Mouse (Mus musculus) intestine, embryonic 15.5 days (tissue): Measurements from ENCODE around the gene Hspb8. TPM values are rescaled to one million over a fixed set of nuclear protein-coding genes. Genes with fewer than 3 reads are reported as not detected.
A peak's percentile ranks its signal among the peaks of the same experiment; 100 is the strongest.

ENCODE experiments used
- ATAC-seq: fragments of 200-750 bp; cut with Nextera tagmentation; 2 replicates; pipeline ENCODE4 v1.8.0; 2017; ENCODE audit warnings: moderate TSS enrichment, moderate library complexity
- H3K27ac ChIP-seq: fragments of 300-500 bp; sonication (generic); 2 replicates; pipeline ENCODE4 v1.5.1; 2015; ENCODE audit warnings: mild to moderate bottlenecking, inconsistent platforms
- H3K27me3 ChIP-seq: fragments of 300-500 bp; sonication (generic); replicated peaks from 2 replicates; pipeline ENCODE4 v1.6.1; 2015; ENCODE audit warnings: inconsistent platforms
- H3K36me3 ChIP-seq: fragments of 300-500 bp; sonication (generic); 2 replicates; pipeline ENCODE4 v1.6.1; 2015; ENCODE audit warnings: inconsistent platforms
- H3K4me1 ChIP-seq: fragments of 300-500 bp; sonication (generic); replicated peaks from 2 replicates; pipeline ENCODE4 v1.6.1; 2015; ENCODE audit warnings: inconsistent platforms
- H3K4me2 ChIP-seq: fragments of 300-500 bp; sonication (generic); replicated peaks from 2 replicates; pipeline ENCODE4 v1.6.1; 2015; ENCODE audit warnings: mild to moderate bottlenecking, inconsistent platforms
- H3K4me3 ChIP-seq: fragments of 300-500 bp; sonication (generic); replicated peaks from 2 replicates; pipeline ENCODE4 v1.5.1; 2015; ENCODE audit warnings: inconsistent platforms
- H3K9ac ChIP-seq: fragments of 300-500 bp; sonication (generic); 2 replicates; pipeline ENCODE4 v1.6.1; 2015; ENCODE audit warnings: inconsistent platforms
- H3K9me3 ChIP-seq: fragments of 300-500 bp; sonication (generic); 2 replicates; pipeline ENCODE4 v1.6.1; 2016; ENCODE audit warnings: inconsistent platforms
- WGBS: fragments of 180-500 bp; shearing (Covaris S2); methylation state at CpG from one replicate; pipeline ENCODE4 v1.1.7; 2015; 5-methylcytosine and 5-hydroxymethylcytosine counted together
- polyA plus RNA-seq: library from polyadenylated mRNA; unstranded; fragments of >200 nt; fragmentation: Nextera tagmentation; extraction: Ambion mirVana; gene quantifications from 2 replicates; pipeline ENCODE4 v1.2.1, GENCODE M21; 2015

The Hspb8 gene
- polyA plus RNA-seq, 1 experiment from 2014 or later: 12.1 TPM

DNA sequence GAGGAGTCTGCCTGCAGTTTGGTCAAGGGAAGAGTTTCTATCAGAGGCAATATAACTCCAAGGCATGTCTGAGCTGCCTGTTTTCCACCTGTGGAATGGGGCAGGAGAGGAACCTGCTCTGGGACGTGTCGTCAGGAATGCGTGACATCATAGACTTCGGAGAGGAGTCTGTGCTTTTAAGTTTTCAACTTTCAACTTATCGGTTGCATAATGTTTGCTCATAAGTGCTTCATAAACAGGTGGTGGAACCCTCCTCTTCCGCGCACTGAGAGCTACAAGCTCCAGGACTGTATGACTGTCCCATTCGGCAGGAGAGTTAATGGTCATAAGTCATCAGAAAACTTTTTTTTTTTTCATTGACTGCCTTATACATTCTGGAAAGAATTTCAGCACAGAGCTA, 1.1 kb upstream of the Hspb8 start:
- Histone ChIP-seq H3K9ac (no peak overlapping the region), H3K36me3 (no peaks in the 10 kb centered on the region), H3K27ac (no peak overlapping the region), H3K9me3 (no peaks in the 10 kb centered on the region), H3K4me3 (no peak overlapping the region), H3K4me1 (peaks cover 26% of the 10 kb centered on the region), H3K27me3 (no peaks in the 10 kb centered on the region), H3K4me2 (no peak overlapping the region)
- 72% methylated on average over 8 of the region's 8 CpGs for WGBS
- ATAC-seq: no peak

DNA sequence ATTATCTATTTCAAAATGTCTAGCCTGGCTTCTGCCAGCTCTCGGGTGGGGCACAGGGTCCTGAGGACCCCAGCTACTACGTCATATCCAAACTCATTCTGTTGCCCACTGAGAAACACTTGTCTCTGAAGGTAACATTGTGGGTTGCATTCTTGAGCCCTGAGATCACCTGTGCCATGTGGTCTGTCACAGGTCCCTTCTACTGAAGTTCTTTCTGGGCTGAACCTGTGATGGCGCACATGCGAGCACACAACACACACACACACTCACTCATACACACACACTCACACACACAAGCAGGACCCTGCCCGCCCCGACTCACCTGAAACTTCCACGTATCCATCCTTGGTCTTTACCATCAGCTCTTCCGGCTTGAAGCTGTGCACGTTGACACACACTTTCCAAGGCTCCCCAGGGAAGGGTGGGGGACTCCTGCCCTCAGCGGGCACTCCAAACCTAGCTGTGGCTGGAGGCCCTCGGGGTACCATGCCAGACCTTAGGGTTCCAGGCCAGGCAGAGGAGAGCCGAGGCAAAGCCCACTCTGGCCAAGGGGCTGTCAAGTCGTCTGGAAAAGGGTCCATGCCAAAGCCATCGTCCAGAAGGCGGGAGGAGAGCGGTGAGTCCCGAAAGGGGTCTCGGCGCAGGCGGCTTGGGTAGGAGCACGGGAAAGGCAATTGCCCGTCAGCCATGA, 728 bp downstream of the Hspb8 start:
- peak overlapping the region; percentile 61 for H3K4me2 ChIP-seq
- H3K9me3 ChIP-seq: no peaks in the 10 kb centered on the region
- peaks cover 26% of the 10 kb centered on the region for H3K4me1 ChIP-seq
- peak overlapping the region; percentile 50; the same call in 1 of the 2 replicates for H3K9ac ChIP-seq
- H3K4me3 ChIP-seq: peak overlapping the region; percentile 34
- H3K27ac ChIP-seq: peak overlapping the region; percentile 59
- no peaks in the 10 kb centered on the region for H3K27me3 ChIP-seq
- 53% methylated on average over 22 of the region's 22 CpGs for WGBS
- no peaks in the 10 kb centered on the region for H3K36me3 ChIP-seq
- ATAC-seq: no peak

DNA sequence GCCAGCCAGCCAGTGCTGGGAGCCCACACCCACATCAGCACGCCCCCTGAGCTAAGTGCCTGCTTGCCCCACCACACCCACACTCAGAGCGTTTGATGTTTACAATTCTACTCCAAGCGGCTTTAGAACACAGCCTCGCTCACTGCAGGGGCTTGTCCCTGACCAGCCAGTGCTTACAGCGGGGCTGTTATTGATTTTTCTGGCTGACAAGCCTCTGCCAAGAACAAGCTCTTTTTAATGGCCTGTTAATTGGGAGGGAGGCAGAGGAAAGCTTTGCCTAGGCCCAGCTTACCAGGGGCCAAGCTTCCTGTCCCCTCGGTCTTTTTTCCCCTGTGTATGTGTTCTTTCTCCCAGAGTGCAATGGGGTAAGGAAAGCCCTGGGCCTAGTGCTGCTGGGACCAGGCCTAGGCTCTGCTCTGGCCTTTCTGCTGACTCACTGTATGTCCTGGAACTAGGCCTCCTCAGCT, 1.9 kb downstream of the Hspb8 start:
- H3K9ac ChIP-seq: peak overlapping the region; percentile 32; the same call in 1 of the 2 replicates

DNA sequence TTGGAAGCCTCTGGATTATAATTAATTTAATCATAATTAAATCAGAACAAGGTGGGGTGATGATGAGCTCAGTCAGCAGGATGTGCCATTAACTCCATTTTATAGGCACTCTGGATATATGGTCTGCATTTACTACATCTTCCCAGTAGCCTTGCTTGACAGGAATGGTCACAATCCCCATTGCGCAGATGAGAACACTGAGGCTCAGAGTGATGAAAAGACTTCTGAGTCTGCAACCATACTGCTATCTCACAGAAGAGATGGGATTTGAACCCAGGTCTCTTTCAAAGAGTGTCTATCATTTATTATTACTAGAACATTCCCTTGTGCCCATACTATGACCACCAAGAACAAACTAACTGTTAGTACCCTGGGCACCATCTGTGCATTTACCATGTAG, 2.5 kb downstream of the Hspb8 start:
- WGBS: 96% methylated on average over 1 of the region's 1 CpGs
- no peaks in the 10 kb centered on the region for H3K27me3 ChIP-seq
- peak overlapping the region; percentile 32; the same call in 1 of the 2 replicates for H3K9ac ChIP-seq
- H3K9me3 ChIP-seq: no peaks in the 10 kb centered on the region
- no peak overlapping the region for H3K27ac ChIP-seq
- ATAC-seq: no peak
- H3K4me3 ChIP-seq: peak overlapping the region; percentile 19
- H3K4me2 ChIP-seq: peak overlapping the region; percentile 46
- no peaks in the 10 kb centered on the region for H3K36me3 ChIP-seq
- peaks cover 31% of the 10 kb centered on the region for H3K4me1 ChIP-seq

More for the DNA sequence above, 1.9 kb downstream of the Hspb8 start:
- H3K4me1 ChIP-seq: peaks cover 29% of the 10 kb centered on the region
- H3K4me3 ChIP-seq: peak overlapping the region; percentile 19
- WGBS: 13% methylated on average over 6 of the region's 6 CpGs
- peak; percentile 74 for ATAC-seq
- no peaks in the 10 kb centered on the region for H3K36me3 ChIP-seq
- H3K4me2 ChIP-seq: peak overlapping the region; percentile 46
- peak overlapping the region; percentile 70 for H3K27ac ChIP-seq
- H3K9me3 ChIP-seq: no peaks in the 10 kb centered on the region
- H3K27me3 ChIP-seq: no peaks in the 10 kb centered on the region

DNA sequence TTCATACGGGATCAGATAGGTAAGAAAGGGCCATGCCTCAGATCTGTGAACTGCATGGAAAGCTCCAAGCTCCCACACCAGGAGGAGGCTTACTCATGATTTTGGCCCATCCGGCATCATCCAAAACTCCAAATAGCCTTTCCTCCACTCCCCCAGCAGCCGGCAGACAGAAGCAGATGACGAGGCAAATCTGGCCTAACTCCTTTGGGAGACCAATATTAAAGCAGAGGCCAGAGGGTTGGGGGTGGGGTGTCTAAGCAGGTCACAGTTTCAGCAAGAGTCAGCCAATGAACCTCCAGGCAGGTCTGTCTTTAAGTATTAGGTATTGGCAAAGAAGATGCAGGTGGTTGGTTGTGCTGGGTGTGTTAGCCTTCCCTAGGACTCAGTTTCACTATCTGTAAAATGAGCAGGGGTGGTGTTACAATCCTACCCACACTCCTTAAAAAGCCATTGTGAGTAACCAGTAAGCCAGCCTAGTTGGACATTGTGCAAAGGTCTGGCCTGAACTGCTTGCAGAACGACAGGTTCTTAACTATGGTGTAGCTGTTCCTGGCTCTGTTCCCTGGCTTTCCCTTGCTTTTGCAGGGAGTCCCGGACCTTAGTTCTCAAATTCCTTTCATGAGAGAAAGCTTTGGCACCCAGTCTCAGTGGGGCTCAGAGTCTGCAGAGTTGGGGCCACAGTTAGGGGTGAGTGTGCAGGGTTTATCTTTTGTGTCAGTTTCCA, 3.2 kb downstream of the Hspb8 start:
- Histone ChIP-seq H3K4me2 (0 out of 2 replicates have a peak overlapping the region, but pooled peaks have one; percentile 6), H3K27ac (no peak overlapping the region), H3K4me1 (peaks cover 30% of the 10 kb centered on the region), H3K4me3 (no peak overlapping the region), H3K27me3 (no peaks in the 10 kb centered on the region), H3K9ac (no peak overlapping the region), H3K36me3 (no peaks in the 10 kb centered on the region), H3K9me3 (no peaks in the 10 kb centered on the region)
- no peak for ATAC-seq
- WGBS: 67% methylated on average over 6 of the region's 6 CpGs

DNA sequence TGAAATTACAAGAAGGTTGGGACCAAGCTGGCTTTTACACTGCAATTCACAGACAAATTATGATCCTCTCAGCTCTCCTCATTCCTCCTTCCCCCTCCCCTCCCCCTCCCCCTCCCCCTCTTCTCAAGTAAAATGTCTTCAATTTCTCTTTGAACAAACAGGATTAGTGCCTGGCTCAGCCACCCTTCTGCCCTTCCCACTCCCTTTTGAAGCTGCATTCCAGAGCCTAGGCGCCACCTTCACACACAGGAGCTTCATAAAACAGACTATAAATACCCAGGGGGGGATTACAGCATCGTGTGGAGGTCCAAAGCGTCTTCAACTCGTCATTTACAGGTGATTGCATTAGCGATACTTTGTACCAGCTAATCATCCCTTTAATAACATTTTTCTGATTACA, 6.5 kb downstream of the Hspb8 start:
- H3K4me2 ChIP-seq: no peak overlapping the region
- ATAC-seq: no peak; the same call in 1 of the 2 replicates
- no peak overlapping the region for H3K4me3 ChIP-seq
- no peaks in the 10 kb centered on the region for H3K9me3 ChIP-seq
- no peaks in the 10 kb centered on the region for H3K27me3 ChIP-seq
- H3K9ac ChIP-seq: no peak overlapping the region
- WGBS: 18% methylated on average over 5 of the region's 5 CpGs
- no peaks in the 10 kb centered on the region for H3K36me3 ChIP-seq
- peaks cover 18% of the 10 kb centered on the region for H3K4me1 ChIP-seq
- H3K27ac ChIP-seq: no peak overlapping the region

DNA sequence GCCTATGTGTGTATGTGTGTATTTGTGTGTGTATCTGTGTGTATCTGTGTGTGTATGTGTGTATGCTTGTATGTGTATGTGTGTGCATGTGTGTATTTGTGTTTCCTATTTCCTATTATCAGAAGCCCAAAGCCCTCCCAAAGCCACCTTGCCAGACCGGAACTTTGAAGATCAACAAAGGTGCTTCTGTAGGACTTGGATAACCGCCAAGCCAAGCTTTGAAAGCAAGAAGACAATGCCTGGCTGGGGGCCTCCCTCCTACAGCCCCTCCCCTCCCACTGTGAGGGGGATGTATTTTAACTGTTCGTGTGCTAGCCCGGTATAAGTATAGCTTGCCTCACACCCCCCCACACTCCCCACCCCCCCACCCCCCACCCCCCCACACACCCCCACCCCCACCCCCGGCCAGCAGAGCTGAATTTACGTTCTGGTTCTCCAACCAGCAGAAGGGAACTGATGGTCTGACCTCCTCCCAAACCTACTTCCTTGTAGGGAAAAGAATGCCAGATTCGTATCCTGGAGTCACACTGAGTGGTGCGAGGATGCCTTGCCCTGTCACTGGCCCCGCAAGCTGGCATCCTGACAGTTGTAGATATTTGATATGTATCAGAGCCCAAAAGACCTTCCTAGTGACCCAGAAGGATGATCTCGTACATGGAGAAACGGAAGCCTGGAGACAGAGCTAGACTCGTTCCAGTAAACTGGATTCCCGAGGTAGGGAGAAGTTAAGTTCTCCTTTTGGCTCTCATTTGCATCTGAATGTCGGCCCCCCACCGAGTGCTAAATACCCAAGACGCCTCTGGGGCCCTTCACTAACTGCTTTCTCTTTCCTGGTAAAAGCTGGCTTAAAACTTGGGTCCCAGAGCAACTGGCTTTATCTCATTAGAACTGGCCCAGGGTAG, 12.7 kb downstream of the Hspb8 start:
- Histone ChIP-seq H3K9ac (no peak overlapping the region), H3K4me2 (no peak overlapping the region), H3K27ac (no peak overlapping the region), H3K9me3 (no peaks in the 10 kb centered on the region), H3K36me3 (no peaks in the 10 kb centered on the region), H3K4me3 (no peak overlapping the region), H3K27me3 (no peaks in the 10 kb centered on the region), H3K4me1 (peaks cover 14% of the 10 kb centered on the region; the same call in 1 of the 2 replicates)
- WGBS: 11% methylated on average over 16 of the region's 16 CpGs
- ATAC-seq: no peak

DNA sequence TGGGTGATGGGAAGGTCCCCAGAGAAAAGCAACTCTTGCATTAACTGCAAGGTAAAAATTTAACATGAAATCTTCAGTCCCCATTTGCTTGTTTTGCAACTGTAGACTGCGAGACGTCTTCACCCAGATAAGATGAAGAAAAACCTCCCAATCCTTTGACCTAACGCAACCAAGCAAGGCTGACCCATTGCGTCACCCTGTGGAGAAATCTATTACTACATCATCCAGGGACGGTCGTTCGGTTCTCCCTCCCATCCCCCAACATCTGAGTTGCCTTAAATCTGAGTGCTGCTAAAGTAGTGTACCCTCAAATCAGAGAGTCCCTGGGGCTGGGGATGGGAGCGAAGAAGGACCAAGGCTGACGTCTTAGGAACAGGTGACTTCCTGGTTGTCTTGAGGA, 13.7 kb downstream of the Hspb8 start:
- 74% methylated on average over 9 of the region's 9 CpGs for WGBS
- ATAC-seq: no peak
- Histone ChIP-seq H3K36me3 (no peaks in the 10 kb centered on the region), H3K4me1 (peaks cover 14% of the 10 kb centered on the region; the same call in 1 of the 2 replicates), H3K9ac (no peak overlapping the region), H3K4me3 (no peak overlapping the region), H3K27me3 (no peaks in the 10 kb centered on the region), H3K4me2 (no peak overlapping the region), H3K9me3 (no peaks in the 10 kb centered on the region), H3K27ac (no peak overlapping the region)

DNA sequence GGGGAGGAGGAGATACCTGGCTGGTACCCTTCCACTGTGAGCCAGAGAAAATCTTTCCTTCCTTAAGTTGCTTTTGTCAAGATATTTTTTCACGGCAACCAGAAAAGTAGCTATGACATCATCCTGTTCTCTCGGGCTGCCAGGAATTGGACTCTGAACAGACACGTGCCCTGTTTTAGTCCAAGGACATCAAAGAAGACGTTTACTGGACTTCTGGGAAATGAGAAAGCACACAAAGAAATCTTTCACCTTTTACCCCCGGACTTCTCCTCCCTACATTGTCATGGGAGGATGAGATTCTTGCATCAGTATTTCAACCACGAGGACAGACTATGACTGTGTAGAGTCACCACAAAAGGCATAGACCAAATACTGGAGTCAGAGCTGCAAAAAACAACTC, 14.7 kb downstream of the Hspb8 start:
- ATAC-seq: peak; percentile 61
- 12% methylated on average over 6 of the region's 6 CpGs for WGBS
- Histone ChIP-seq H3K9ac (no peak overlapping the region), H3K4me2 (0 out of 2 replicates have a peak overlapping the region, but pooled peaks have one; percentile 11), H3K36me3 (no peaks in the 10 kb centered on the region), H3K9me3 (no peaks in the 10 kb centered on the region), H3K27me3 (no peaks in the 10 kb centered on the region), H3K27ac (peak overlapping the region; percentile 62; the same call in 1 of the 2 replicates), H3K4me3 (no peak overlapping the region), H3K4me1 (peaks cover 14% of the 10 kb centered on the region; the same call in 1 of the 2 replicates)

DNA sequence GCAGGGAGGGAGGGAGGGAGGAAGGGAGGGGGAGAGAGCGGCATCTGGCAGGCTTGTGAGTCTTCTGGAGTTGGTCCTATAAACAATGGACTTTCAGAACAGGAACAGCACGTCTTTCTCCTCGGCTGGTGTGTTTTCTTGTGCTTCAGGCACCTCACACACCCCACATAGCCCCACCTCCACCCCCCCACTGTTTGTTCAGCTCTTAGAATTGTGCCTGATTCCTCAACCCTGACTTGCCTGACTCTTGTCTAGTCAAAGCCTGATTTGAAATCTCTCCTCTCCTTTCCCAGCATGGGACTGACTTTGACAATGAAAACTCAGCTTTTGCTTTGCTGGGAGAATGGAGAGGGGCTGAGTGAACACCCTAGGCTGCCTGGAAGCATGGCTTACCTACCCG, 15.3 kb downstream of the Hspb8 start:
- Histone ChIP-seq H3K27ac (peak overlapping the region; percentile 62), H3K36me3 (no peaks in the 10 kb centered on the region), H3K27me3 (no peaks in the 10 kb centered on the region), H3K4me3 (no peak overlapping the region), H3K4me2 (0 out of 2 replicates have a peak overlapping the region, but pooled peaks have one; percentile 11), H3K9ac (no peak overlapping the region), H3K4me1 (peaks cover 14% of the 10 kb centered on the region; the same call in 1 of the 2 replicates), H3K9me3 (no peaks in the 10 kb centered on the region)
- WGBS: 26% methylated on average over 3 of the region's 4 CpGs
- ATAC-seq: peak; percentile 63

DNA sequence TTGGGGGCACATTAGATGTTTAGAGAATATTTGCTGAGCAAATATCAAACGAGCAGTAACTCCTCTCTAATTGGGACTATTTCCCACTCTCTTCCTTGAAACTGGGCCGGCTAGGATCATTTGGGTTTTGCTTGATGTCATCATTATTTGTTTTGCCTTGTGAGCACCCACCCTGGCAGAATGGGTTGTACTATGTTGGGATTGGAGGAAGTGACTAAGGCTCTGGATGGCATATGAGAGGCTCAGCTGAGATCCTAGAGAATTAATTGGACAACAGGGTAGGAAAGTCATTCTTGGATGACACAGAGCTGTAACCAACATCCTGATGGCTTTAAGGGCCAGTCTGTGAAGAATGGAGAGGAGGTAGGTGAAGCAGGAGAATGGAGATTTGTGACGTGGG, 16.2 kb downstream of the Hspb8 start:
- no peak overlapping the region for H3K4me2 ChIP-seq
- H3K4me3 ChIP-seq: no peak overlapping the region
- no peaks in the 10 kb centered on the region for H3K27me3 ChIP-seq
- 57% methylated on average over 3 of the region's 3 CpGs for WGBS
- no peaks in the 10 kb centered on the region for H3K36me3 ChIP-seq
- no peak overlapping the region for H3K27ac ChIP-seq
- H3K4me1 ChIP-seq: peaks cover 14% of the 10 kb centered on the region; the same call in 1 of the 2 replicates
- H3K9ac ChIP-seq: no peak overlapping the region
- ATAC-seq: no peak
- H3K9me3 ChIP-seq: no peaks in the 10 kb centered on the region

DNA sequence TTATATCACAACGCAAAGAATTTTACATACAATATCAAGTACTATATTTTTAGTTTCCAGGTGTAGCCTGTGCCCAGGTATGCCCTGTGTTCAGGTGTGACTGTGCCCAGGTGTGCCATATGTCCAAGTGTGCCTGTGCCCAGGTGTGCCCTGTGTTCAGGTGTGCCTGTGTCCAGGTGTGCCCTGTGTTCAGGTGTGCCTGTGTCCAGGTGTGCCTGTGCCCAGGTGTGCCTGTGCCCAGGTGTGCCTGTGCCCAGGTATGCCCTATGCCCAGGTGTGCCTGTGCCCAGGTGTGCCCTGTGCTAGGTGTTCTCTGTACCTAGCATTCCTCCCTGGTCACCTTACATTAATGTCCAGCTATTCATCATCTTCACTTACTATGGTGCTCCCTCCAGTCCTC, 16.7 kb downstream of the Hspb8 start:
- Histone ChIP-seq H3K4me2 (no peak overlapping the region), H3K36me3 (no peaks in the 10 kb centered on the region), H3K4me1 (peaks cover 13% of the 10 kb centered on the region; the same call in 1 of the 2 replicates), H3K9me3 (no peaks in the 10 kb centered on the region), H3K27ac (no peak overlapping the region), H3K9ac (no peak overlapping the region), H3K27me3 (no peaks in the 10 kb centered on the region), H3K4me3 (no peak overlapping the region)
- no peak for ATAC-seq
- 100% methylated on average over 1 of the region's 1 CpGs for WGBS
